Mouse (Mus musculus): ENCODE data around the gene Gpr162.
"Not testable (repeated sequence)": the region's sequence is repeated elsewhere in the genome, so short reads cannot be mapped to it uniquely, and the experiment has no call there.

Gpr162 gene

GRCm38 (mm10) chr6:124863658-124864298 is at the start of gene Gpr162:
Gene Gpr162 (minus strand): TSS chr6:124863983.
- peak; percentile 47; the same call in 1 of the 2 replicates for ATAC-seq (ENCODE audit: insufficient number of reproducible peaks, low FRiP score, low TSS enrichment)

DNA sequence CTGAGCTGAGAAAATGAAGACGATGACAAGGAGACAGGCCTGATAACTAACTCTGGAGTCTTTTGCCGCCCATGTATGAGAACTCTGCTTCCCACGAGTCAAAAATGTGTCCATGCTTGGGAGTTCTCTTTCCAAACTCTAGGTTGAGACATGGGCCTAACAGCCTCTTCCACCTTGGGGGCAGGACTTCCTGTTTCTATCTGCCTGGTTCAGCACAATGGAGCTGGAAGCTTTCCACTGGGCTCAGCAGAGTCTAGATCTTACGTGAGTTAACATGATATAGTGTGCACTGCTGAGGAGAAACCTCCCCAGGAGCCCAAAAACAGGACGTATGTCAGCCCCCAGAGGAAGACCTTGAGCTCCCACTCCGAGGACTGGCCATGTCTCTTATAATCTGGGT is 49.4 kb upstream of the Gpr162 start:
- ATAC-seq (ENCODE audit: insufficient number of reproducible peaks, low FRiP score, low TSS enrichment): no peak

GRCm38 (mm10) chr6:124911533-124912218 is 47.9 kb upstream of the Gpr162 start, which contains the start of gene Lag3:
Gene Lag3 (minus strand): TSS chr6:124911705.
- no peak for ATAC-seq (ENCODE audit: insufficient number of reproducible peaks, low FRiP score, low TSS enrichment)

DNA sequence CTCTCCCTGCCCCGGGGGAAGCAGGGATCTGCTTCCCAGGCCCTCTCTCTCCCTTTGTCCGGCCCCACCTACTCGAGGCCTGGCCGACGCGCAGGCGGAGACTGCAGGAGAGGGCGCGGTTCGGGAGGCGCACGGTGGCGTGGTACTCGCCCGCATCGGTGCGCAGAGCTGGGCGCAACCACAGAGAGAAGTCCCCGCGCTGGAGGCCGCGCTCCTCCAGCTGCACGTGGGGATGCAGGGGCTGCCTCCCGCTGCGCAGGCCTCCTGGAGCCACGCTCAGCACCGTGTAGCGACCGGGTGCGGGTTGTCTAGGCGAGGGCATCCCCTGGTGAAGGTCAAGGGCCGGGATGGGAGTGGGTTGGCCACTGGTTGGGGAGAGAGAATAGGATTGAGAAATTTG is 46.2 kb upstream of the Gpr162 start:
- no peak for ATAC-seq (ENCODE audit: insufficient number of reproducible peaks, low FRiP score, low TSS enrichment)

GRCm38 (mm10) chr6:124907767-124908166 is 44.0 kb upstream of the Gpr162 start:
- no peak for ATAC-seq (ENCODE audit: insufficient number of reproducible peaks, low FRiP score, low TSS enrichment)

DNA sequence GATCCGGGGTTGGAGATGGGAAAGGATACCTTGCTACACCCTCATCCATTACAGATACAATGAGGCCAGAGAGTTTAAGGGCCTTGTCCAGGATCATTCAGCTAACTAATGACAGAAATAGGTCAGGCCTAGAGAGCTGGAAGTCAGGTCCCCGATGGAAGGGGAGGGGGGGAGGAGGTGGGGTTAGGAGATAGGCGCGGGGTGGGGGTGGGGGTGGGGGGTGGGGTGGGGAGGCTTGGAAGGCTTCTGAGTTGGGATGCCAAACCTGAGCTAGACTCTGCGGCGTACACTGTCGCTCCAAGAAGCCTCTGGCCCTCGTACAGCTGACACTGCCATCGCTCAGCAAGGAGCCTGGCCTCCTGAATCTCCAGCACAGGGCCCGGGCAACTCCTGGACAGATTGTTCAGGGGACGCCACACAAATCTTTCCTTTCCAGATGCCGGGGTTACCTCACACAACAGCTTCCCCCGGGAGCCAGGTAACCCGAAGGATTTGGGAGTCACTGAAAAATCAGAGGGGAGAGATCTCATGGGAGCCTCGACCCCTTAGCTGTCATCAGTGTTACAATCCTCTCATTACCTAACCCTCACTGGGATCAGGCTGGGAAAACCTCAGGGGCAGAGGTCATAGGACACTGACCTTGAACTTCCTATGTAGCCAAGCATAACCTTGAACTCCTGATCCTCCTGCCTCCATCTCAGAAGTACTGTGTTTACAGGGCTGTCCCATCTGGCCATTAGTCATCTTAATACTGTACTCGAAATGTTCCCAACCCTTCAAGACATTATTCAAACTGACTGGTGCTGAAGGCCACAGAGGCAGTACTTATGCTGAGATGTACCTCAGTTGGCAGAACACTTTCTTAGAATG is 41.4 kb upstream of the Gpr162 start:
- ATAC-seq (ENCODE audit: insufficient number of reproducible peaks, low FRiP score, low TSS enrichment): no peak

DNA sequence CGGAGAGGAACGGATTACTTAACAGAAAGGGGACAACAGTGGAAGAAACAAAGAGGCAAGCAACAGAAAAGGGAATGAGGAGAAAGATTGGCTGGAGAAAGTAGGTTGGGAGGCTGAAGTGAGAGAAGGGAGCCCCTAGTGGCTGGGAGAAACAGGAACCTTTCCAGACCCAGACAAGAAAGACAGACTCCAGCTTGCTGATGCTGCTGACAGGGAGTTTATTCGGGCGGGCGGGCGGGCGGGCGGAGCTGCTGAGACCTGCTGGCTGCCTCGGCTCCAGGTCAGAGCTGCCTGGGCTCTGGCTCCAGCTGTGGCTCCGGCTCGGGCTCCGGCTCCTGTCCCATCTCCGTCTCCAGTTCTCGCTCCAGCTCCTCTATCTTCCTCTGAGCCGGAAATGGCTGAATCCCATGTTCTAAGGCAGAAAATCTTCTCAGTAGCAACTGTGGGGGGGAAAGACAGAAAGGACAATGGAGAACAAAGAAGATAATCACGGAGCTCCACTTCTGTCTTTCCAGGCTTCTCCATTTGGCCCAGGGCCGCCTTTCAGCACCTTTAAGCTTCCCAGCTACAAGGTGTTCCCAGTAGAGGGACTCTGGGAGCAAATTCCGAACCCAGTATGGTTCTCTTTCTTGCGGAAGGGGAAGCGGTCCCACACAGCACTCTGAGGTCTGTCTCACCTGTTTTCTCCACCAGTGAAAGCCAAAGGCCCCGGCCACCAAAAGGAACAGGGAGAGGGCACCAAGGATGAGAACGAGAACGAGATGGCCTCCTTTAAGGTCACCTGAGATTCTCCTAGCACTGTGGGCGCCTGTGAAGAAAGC is 40.6 kb upstream of the Gpr162 start:
- peak; percentile 56 for ATAC-seq (ENCODE audit: insufficient number of reproducible peaks, low FRiP score, low TSS enrichment)

- ATAC-seq (ENCODE audit: insufficient number of reproducible peaks, low FRiP score, low TSS enrichment): peak; percentile 85
These were observed 39.9 kb upstream of the Gpr162 start for GRCm38 (mm10) chr6:124903580-124904151.

DNA sequence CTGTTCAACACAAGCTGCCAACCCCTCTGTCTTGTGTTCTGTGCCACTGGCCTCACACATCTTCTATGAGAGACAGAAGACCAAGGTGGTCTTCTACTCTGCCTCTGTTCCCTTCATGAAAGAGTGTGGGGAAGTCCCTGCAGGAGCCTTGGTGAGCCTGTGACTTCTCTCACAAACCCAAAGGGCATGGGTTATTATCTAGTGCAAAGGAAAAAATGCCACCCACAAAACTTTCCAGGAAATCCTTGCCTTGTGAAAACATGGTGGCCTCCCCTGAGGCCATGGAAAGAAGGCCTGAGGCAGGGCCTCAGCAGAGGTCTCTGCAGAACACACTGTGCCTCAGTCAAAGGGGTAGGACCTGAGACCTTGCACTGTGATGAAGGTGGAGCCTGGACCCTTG is 38.1 kb upstream of the Gpr162 start:
- ATAC-seq (ENCODE audit: insufficient number of reproducible peaks, low FRiP score, low TSS enrichment): no peak

- no peak for ATAC-seq (ENCODE audit: insufficient number of reproducible peaks, low FRiP score, low TSS enrichment)
These were observed 37.2 kb upstream of the Gpr162 start for GRCm38 (mm10) chr6:124900801-124901480.

DNA sequence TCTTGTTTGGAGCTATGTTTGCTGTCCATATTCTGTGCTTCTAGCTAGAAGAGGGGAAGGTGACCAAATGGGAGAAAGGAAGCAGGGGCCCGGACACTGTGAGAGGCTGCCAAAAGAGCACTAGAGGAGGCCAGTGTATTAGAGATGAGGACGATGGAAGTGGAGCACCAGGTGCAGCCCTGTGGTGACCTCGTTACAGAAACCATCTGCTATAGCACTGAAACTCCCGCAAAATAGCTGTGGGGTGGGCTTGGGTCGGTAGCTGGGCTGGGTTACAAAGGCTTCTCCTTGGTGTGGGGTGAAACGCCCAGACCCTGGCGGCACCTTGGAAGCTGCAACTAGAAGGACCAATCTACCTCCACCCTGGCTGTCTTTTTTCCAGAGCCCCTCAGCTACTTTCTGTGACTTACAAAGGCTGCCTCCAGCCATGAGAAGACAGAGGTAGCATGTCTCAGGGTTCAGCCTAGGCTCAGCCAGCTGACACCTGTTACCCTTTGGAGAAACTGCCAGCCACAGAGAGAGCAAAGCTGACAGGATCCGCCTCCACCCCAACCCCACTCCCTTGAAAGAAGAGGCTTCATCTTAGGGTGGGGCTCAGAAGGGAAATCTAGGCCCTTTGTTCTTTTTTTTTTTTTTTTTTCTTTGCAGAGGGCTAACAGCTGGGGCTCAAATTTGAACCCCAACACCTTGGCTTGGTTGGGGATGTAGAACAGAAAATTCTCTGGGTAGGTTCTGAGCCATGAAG is 36.4 kb upstream of the Gpr162 start:
- no peak for ATAC-seq (ENCODE audit: insufficient number of reproducible peaks, low FRiP score, low TSS enrichment)

DNA sequence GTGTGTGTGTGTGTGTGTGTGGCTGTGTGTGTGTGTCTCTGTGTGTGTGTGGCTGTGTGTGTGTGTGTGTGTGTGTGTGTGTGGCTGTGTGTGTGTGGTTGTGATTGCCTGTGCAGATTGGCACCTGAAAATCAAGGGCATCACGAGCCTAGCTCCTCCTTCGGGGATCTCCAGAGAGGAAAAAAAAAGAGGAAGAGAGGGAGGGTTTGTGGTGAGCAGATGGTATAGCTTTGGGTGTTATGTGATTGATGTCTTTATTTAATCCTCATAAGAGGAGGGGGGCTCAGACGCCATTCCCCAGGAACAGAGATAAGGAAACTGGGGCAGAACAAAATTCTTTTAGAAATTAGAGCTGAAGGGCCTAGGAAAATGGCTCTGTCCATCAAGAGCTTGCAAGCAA is 34.6 kb upstream of the Gpr162 start:
- no peak for ATAC-seq (ENCODE audit: insufficient number of reproducible peaks, low FRiP score, low TSS enrichment)

- not testable (repeated sequence) for ATAC-seq (ENCODE audit: insufficient number of reproducible peaks, low FRiP score, low TSS enrichment)
These were observed 30.3 kb upstream of the Gpr162 start for GRCm38 (mm10) chr6:124894113-124894512.

DNA sequence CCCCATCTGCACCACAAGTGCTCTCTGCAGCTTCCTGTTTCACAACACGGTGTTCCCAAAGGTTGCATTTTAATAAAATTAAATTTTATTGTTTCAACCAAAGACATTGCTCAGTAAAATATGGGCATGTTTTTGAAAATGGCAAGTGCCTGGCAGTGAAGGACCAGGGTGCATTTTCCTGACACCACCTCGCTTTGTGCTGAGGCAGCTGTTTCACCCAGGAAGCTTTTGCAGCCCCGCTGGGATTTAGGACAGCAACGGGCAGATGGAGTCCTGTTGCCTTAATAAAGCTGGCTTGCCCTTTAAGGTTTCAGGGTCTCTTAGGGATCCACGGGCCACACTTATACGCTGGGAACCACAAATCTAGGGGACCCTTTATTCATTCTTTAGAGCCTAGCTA is 27.2 kb upstream of the Gpr162 start:
- no peak for ATAC-seq (ENCODE audit: insufficient number of reproducible peaks, low FRiP score, low TSS enrichment)

DNA sequence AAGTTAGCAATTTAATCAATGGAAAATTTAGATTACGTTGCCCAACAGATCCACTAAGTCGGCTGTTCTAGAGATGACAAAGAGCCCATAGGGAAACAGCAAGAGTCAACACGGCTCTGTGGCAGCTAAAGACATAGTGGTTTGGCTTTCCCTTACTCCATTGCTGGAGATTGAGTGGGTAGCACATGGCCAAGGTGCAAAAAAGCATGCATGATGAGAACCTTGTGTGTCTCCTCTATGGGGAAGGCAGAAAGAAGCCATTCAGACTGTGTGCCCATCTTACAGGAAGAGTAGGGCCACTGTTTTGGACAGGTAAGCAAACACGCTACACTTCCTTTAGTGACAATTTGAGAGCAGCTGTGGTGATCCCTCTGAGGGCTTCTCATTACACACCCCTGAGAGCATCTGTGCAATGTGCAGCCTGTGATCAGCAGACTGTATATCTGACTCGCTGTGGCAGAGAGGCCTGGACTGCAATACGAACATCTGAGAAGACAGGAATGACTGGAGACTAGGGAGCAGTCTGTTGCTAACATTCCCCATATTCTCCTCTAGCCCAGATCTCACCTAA is 24.9 kb upstream of the Gpr162 start:
- ATAC-seq (ENCODE audit: insufficient number of reproducible peaks, low FRiP score, low TSS enrichment): no peak

DNA sequence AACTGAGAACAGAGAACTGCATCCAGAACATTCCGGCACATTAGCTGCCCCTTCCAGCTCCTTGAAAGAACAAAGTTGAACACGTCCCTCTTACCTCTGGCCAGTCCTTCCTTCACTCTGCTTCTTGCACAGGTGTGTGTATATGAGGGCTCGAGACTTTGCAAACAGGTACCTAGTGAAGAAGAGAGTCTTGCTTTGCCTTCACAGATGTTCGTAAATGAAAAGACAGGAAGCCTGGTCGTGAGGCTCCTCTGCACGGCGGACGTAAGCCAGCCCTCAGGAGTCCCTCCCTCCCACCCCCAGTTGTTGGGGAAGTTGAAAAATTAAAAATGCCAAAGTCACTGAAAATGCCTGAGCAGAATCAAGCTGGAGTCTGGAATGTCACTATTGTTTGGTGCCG is 24.2 kb upstream of the Gpr162 start, which contains the start of gene Cd4:
Gene Cd4, minus strand, starts transcription at position 236 of the 400 bp plus-strand sequence.
- no peak for ATAC-seq (ENCODE audit: insufficient number of reproducible peaks, low FRiP score, low TSS enrichment)

DNA sequence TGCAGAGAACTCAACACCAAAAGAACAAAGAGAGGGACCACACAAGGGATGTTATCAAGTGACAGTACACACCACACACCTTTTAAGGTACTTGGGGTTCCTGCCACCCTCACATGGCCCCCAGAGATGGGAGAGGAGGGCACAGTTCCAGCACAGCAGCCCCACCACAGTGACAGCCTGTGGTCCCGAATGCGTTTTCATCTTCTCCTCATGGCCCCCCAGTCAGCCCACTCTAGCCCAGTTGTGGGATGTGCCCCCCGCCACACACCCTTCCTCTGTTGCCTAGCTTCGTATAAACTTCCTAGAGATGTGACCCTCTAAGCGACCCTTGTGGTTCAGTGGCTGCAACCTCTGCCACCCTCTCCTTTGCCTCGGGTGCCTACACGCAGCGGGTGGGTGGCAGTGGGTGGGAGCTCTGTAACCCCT is 22.2 kb upstream of the Gpr162 start:
- ATAC-seq (ENCODE audit: insufficient number of reproducible peaks, low FRiP score, low TSS enrichment): no peak
